Mouse (Mus musculus): Measurements from ENCODE around the gene Grb14. TPM values are rescaled to one million over a fixed set of nuclear protein-coding genes. Genes with fewer than 3 reads are reported as not detected.

Grb14 gene
- total and polyA plus RNA-seq, 3 experiments, result 7.8 to 50.6 (median 20.1) TPM

Other genes starting within 250 kb of the Grb14 start
- 100 to 1,000 TPM; 295 to 301 TPM for gene Cobll1, start 214.4 kb upstream of the Grb14 start, total RNA-seq (2021)
- 48.1 and 58.3 TPM in 2 replicates for gene Cobll1, start 214.4 kb upstream of the Grb14 start, polyA plus RNA-seq (2012; rRNA removed)